Mouse (Mus musculus): Measurements from ENCODE around the gene Podn.
A peak's percentile ranks its signal among the peaks of the same experiment; 100 is the strongest.

Podn gene

DNA sequence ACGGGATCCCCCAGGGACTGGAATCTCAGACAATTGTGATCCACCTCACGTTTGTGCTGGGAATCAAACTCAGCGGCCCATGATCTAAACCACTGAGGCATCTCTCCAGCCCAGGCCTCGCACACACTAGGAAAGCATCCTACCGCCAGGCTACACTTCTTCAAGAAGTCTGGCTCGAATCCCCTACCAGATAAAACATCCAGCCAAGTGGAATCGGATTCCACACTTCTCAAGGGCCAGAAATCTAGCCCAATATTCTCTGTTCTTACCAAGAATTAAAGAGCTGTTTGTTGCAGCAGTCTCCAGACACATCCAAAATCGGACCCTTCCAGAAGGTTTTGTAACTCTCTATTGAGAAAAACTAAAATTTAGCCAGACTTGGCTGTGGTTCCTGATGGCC is 59.2 kb downstream of the Podn start:
- no peak for DNase-seq (ENCODE audit: low spot score)

DNA sequence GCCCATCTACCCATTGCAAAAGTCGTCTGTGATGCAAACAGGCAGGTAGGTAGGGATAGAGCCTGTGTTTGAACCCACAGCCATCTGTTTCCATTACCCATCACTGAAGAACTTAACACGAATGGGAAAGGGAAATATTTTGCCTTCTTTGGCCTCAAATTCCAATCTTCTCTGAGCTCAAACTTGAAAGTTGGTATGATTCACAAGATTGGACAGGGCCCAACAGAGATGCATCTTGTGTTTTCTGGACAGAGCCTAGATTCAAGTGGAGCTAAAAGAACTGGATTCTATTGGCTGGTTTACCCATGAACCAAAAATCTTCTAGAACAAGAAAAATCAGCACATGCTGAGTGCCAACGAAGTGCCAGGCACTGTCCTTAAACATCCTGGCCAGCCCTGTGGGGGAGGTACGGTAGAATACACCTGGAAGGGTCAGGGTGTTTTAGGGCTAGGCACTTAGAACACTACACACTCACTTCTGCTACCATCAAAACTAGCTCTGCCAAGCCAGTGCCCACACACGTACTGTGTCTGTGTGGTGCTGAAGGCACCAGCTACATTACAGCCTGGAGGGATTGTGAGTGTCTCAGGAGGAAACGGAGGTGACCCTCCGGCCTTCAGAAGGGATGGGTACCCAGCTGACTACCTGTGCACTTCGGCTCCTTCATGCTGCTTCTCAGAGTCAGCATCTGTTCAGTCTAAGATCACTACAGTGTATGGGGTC is 63.0 kb downstream of the Podn start:
- peak; percentile 51 for DNase-seq (ENCODE audit: low spot score)

GRCm38 (mm10) chr4:108032352-108032849 is 63.8 kb downstream of the Podn start:
- no peak for DNase-seq (ENCODE audit: low spot score)

GRCm38 (mm10) chr4:108031502-108032351 is 64.5 kb downstream of the Podn start:
- no peak for DNase-seq (ENCODE audit: low spot score)

DNA sequence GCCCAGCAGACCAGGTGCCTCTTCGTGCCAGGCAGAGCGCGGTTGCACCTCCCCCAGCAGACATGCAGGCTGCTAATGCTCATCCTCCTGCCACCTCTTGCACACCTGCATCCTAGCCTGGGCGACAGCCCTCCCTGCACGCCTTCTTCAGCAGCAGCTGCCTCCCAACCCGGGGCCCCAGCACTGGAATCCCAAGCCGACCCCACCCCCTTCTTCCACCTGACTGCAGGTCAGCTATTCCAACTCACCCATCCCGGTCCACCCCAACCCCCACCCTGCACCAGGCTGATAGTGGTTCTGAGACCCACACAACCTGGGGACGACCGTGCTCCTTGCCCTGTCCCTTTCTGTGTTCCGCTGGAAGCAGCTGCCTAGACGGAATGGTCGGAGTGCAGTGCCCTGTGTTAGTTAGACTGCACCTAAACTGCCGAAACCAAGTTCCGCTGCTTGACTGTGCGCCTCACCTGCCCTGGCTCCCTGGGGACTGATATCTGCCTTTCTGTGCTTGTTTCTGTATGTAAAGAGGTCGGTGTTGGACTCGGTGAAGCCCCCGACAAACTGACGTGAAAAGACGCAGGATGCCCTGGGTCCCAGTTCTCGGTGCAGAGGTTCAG is 65.2 kb downstream of the Podn start:
- DNase-seq (ENCODE audit: low spot score), result no peak

- DNase-seq (ENCODE audit: low spot score), result no peak
Measured at GRCm38 (mm10) chr4:108026193-108026592, 70.1 kb downstream of the Podn start.

DNA sequence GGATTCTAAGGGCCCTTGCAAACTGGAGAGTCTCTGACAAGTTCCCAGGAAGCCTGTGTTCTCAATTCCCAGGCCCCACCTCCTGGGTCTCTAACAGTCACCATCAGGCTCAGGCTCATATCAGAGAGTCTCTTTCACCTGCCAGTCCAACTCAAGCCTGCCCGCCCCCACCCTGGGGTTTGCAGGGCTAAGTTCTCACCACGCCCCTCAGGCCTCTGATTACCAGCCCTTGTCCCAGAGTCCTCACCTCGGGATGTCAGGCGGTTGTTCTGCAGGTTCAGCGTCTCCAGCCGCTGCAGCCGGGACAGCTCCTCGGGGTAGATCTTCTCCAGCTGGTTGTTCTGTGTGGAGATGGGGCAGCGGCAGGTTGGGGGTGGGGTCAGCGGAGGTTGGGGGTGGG is 71.0 kb downstream of the Podn start:
- DNase-seq (ENCODE audit: low spot score), result no peak

DNA sequence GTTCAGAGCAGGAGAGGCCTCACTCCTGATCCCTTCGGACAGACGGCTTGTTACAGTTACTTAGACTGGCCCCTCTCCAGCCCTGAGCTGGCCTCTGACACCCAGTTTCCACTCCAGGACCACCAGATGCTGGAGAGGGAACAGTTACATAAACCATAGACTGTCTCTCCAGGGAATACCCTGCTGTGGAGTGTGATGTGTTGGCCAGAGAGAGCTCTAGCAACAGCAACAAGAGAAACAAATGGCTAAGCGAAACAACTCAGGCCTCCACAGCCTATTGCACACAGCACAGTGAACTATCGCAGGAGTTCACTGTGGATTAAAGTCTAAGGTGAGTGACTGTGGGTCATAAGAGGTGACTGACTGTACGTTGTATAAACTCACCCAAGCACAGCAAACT is 71.6 kb downstream of the Podn start:
- DNase-seq (ENCODE audit: low spot score), result peak; percentile 64

DNA sequence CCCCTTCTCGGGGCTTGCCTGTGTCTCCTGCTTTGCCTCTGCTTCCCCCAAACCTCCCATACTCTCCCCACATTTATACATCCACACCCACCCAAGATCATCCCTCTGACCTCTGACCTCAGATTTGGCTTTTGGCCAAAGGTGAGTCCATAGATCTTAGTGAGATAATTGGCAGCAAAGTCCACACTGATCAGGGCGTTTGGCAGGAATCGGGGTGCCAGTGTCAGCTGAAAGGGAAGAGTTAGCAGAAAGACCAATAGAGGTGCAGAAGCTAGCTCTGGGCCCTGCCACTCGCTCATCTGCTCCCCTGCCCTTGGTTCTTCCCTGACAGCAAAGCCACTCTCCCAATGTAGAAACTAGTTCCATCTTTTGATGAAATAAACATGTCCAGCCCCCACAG is 73.1 kb downstream of the Podn start:
- DNase-seq (ENCODE audit: low spot score), result no peak

DNA sequence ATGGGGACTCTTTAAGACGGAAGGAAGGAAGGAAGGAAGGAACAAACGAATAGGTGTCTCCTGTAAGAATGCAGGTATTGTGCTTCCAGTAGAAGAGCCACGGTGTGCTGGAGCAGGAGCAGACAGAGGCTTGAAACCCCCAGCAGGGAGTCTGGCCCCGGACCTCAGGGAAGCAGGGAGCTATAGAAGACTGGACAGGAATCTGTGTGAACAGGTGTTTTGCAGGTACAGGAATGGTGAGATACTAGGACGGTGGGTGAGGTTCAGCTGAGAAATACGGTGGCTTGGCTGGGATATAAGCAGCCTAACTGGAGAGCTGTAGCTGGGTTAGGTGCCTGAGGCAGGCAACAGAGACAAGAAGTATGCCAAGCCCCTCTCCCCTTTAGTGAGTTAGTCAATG is 76.1 kb downstream of the Podn start:
- no peak for DNase-seq (ENCODE audit: low spot score)

DNA sequence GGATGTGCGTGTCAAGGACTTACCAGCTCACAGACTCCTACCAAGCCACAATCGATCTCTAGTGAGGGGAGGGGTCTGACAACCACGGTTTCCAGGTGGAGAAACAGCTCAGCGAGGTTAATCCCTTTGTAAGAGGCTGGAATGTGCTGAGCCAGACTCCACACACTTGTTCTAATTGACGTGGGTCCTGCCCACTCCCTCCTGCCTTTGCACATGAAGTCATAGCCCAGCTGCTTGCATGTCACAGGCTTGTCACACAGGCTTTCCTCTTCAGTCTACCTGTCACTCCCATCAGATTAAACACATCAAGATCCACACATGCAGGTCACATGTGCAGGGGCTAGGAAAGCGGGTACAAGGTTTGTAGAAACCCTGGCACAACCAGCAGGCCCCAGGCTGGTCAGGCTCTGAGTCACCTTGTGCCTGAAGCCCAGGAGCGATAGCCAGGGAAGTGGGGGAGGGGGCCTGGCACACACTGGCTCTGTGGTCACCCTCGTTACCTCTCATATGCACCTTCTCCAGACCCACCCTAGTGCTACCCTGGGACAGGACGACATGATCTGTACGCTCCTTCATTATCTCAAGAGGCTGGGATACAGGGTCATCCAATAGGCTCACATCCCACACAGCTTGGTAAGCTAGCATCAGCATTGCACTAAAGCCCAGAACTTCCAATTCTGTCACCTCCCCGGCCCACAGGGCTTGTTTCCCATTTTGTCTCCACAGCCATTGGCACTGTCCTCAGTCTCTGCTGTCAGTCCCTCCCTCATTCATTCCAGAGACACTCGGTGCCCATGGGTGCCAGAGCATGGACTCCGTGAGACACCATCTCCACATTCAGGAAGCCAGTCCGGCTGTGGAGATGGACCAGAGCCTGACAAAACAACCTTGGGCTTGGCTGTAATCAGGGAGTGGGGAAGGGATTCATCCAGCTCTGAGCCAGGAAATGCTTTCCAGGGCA is 77.0 kb downstream of the Podn start:
- DNase-seq (ENCODE audit: low spot score), result peak; percentile 75

DNA sequence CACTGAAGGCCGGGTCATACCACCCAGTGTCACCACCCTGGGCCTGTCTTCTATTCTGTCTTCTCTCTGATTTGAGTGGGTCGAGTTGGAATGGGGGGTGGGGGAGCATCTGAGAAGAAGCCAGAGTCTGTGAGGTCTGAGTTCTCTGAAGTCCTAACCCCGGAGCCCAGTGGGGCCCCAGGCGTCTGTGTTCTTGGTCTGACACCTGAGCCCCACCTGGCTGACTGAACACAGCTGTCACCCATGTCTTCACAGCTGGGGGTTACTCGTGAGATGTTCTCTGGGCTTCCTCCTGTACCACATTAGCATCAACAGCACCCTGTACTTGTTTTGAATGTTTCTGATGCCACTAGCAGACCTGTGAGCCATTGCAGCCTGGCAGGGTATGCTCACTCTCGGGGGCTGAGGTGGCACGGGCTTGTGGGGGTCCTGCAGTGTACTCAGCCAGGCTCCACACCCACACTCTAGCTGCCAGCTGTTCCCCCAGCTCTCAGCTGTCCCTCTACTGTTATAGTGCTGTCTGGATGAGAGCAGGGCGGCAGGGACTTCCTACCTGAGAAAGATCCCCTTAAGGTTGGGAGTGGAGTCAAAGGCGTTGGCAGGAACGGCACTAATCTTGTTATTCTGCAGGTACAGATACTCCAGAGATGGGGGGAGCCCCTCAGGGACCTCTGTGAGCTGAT is 77.9 kb downstream of the Podn start:
- DNase-seq (ENCODE audit: low spot score), result no peak

GRCm38 (mm10) chr4:108017839-108018238 is 78.4 kb downstream of the Podn start:
- DNase-seq (ENCODE audit: low spot score), result no peak

- peak; percentile 52 for DNase-seq (ENCODE audit: low spot score)
Measured at GRCm38 (mm10) chr4:108016321-108016720, 79.9 kb downstream of the Podn start.

GRCm38 (mm10) chr4:108015067-108015765 is 81.0 kb downstream of the Podn start:
- DNase-seq (ENCODE audit: low spot score), result peak; percentile 97

DNA sequence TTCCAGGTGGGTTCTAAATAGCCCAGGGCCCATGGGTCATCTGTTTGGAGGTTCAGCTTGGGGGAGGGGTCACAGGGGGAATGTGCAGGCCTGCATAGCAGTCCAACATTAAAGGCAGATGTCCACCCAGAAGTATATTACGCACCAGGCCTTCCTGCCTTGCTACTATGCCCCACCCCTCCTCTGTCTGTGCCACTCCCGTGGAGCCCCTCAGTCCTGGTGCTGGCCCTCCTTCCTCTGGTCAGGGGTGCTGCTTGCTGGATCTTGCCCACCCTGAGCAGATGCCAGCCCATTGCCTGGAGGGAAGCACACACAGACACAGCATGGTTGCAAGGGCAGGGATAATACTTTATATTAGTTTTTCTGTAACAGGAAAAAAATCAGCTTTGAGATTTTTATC is 81.8 kb downstream of the Podn start:
- no peak for DNase-seq (ENCODE audit: low spot score)

- DNase-seq (ENCODE audit: low spot score), result no peak
Measured at GRCm38 (mm10) chr4:108008541-108008940, 87.7 kb downstream of the Podn start.

DNA sequence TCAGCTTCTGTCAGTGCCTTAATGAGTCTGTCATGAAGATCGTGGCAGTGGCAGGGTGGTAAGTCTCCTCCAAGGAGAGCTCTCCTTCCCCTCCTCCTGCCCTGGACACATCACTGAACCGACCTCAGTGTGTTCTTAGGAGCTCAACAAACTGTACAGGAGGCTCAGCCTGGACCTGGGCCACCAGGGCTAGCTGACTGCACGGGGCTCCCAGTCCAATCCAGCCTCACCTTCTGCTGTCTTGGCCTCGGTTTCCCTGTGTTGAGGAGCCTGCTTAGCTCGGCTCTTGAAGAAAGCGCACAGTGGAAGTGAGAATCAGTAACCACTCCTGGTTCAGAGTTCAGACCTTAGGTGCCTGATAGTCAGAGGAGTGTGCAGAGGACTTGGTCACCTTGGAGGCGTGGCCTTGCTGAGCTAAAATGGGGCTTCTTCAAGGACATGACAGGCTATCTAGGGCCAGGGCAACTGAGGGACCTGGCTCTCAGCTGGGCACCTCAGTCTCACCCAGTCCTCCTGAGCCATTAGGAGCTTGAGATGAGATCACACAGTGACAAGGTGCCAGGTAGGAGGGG is 88.6 kb downstream of the Podn start:
- DNase-seq (ENCODE audit: low spot score), result no peak

GRCm38 (mm10) chr4:108005328-108005727 is 90.9 kb downstream of the Podn start:
- no peak for DNase-seq (ENCODE audit: low spot score)

DNA sequence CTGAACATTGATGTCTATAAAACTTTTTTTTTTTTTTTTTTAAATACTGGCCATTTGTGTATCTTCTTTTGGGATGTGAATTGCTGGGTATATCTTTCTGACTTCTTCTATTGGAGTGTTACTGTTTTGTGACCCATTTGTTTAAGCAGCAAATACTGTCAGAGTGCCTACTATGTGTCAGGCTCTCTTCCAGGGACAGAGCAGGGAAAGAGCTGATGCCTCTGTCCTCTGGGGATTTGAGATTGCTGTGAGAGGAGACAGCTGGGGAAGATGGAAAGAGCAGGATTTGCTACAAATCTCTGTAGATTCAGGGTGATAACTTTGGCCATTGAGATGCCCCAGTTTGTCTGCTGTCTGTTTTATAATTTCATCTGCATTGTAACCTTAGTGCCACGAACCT is 96.9 kb downstream of the Podn start:
- DNase-seq (ENCODE audit: low spot score), result no peak

Data from adipocyte (in vitro differentiated cells).